Mouse (Mus musculus): Measurements from ENCODE around the gene Nthl1.

Nthl1 gene

DNA sequence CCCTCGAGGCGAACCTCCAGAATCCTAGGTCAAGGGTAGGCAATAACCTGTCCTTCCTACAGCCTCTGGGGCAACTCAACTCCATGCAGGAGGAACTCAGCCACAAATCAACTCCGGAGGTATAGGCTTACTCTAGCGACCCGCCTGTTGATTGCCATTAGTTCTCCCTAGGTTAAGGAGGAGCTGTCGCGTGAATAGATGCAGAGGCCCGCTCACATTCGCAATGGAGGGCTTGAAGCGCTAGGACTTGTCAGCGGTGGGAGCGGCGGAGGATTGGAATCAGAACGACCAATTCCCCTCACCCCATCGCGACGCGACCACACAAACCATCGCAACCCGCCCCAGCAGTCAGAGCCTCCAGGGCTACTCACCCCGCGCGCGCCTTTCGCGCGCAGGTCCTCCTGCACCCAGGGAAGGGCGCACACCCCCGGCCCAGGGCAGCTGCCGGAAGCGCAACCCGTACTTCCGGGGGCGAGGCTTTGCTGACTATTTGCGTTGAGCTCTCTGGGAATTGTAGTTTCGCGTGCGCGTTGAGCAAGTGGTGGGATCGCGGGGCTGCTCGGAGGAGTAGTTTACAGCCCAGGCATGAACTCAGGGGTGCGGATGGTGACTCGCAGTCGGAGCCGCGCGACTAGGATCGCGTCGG lies at the start of gene Nthl1, which contains the start of gene Tsc2:
Gene Nthl1, plus strand, starts transcription at position 514 of the 646 bp plus-strand sequence.
Gene Tsc2, minus strand, starts transcription at position 464 of the 646 bp plus-strand sequence.
- DNase-seq (ENCODE audit: low read depth, low spot score) = peak; percentile 59

DNA sequence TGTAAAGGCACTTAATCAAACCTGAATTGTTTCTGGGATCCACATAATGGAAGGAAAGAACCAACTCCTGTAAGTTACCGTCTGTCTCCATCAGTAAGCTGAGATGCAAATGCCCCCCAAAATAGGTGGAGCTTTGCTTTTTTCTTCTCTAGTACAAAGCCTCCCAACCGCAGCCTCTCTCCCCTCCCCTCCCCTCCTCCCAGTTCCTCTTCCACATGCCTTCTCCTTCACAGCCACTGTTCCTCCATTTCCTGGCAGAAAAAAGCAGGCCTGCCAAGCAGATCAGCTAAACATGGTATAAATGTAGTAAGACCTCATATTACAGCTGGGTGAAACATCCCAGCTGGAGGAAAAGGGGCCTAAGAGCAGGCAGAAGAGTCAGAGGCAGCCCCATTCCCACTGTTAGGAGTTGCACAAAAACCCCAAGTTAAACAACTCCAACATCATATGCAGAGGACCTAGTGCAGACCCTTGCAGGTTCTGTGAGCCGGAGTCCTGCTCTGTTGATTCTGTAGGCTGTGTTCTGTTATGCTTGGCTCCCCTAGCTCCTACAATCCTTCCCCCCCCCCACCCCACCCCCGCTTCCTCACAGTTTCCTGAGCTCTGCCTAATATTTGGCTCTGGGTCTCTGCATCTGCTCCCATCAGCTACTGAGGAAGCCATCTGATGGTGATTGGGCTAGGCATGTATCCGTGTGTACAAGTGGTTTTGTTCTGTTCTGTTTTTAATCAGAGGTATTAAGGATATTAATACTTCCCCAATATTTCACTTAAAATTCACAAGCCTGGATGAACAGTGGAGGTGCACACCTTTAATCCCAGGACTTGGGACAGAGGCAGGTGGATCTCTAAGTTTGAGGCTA lies 48.6 kb upstream of the Nthl1 start:
- no peak for DNase-seq (ENCODE audit: low read depth, low spot score)

GRCm38 (mm10) chr17:24584520-24584919 lies 48.0 kb upstream of the Nthl1 start:
- no peak for DNase-seq (ENCODE audit: low read depth, low spot score)

- no peak for DNase-seq (ENCODE audit: low read depth, low spot score)
Measured at GRCm38 (mm10) chr17:24586532-24586931, 45.9 kb upstream of the Nthl1 start.

- no peak for DNase-seq (ENCODE audit: low read depth, low spot score)
Measured at GRCm38 (mm10) chr17:24590943-24591342, 41.5 kb upstream of the Nthl1 start.

- no peak for DNase-seq (ENCODE audit: low read depth, low spot score)
Measured at GRCm38 (mm10) chr17:24591695-24592094, 40.8 kb upstream of the Nthl1 start.

DNA sequence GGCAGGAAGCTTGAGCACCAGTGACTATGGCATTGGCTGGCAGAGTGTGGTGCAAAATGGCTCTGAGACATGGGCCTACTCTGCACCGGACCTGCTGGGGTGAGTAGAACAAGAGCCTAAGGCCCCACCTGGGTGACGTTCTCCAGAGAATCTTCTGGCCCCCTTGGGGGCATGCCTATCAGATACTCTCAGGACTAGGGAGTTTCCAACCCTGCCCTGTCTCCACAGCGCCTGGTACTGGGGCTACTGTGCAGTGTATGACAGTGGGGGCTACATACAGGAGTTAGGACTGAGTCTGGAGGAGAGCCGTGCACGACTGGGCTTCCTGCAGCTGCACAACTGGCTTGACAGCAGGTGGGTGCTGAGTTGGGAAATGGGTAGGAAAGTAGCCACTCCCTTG lies 39.2 kb upstream of the Nthl1 start:
- no peak for DNase-seq (ENCODE audit: low read depth, low spot score)

GRCm38 (mm10) chr17:24593992-24594890 lies 38.2 kb upstream of the Nthl1 start:
- DNase-seq (ENCODE audit: low read depth, low spot score) = no peak

DNA sequence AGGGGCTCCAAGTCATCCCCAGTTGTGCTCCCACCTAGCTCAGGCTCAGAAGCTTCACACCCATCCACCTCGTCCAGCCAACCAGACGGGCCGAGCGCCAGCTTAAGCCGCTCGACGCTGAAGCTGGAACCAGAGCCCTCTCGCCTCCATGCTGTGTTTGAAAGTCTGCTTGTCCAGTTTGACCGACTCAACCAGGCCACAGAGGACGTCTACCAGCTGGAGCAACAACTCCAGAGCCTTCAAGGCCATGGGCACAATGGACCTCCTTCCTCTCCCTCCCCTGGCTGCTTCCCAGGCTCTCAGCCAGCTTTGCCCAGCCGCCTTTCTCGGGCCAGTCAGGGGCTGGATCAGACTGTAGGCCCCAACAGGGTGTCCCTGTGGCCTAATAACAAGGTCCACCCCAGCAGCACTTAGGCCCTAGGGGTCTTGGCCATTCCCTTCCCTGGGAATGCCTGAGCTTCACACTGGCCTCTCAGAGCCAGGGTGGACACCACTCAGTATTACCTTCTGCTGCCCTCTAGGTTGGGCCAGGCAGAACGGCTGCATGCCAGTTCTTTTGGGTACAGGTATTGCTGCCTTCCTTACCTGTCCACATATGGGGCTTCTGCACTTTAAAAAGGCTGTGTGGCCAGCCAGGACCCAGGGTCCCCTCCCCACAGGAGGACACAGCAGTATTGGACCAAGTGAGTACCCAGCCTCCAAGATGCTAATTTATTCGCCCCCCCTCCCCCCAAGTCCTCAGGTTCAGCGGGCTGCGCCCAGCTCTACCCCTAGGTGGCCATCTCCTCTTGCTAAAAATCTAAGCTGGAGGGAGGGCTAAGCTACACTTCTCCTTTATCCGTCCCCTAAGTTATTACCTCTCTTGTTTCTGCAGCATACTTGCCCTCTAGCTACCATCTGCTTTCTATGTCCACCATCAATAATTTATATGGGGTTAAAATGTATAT lies 37.1 kb upstream of the Nthl1 start:
- no peak for DNase-seq (ENCODE audit: low read depth, low spot score)

DNA sequence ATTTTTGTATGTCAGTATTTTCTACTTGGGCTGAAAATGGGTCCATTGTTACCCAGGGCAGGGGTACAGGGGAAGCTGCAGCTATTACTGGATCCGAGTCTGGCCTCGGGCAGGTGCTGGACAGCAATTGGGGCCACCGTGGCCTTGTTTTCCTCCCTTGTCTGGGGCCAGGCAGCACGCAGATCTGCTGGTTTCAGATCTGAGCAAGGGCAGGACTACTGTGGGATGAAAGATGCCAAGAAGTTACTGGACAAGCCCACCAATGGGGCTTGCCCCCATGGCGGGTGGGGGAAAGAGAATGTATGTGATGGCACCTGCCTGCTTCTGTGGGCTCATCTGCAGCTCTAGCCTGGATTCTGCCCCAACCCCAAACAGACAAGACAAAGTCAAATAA lies 36.4 kb upstream of the Nthl1 start:
- DNase-seq (ENCODE audit: low read depth, low spot score) = no peak

DNA sequence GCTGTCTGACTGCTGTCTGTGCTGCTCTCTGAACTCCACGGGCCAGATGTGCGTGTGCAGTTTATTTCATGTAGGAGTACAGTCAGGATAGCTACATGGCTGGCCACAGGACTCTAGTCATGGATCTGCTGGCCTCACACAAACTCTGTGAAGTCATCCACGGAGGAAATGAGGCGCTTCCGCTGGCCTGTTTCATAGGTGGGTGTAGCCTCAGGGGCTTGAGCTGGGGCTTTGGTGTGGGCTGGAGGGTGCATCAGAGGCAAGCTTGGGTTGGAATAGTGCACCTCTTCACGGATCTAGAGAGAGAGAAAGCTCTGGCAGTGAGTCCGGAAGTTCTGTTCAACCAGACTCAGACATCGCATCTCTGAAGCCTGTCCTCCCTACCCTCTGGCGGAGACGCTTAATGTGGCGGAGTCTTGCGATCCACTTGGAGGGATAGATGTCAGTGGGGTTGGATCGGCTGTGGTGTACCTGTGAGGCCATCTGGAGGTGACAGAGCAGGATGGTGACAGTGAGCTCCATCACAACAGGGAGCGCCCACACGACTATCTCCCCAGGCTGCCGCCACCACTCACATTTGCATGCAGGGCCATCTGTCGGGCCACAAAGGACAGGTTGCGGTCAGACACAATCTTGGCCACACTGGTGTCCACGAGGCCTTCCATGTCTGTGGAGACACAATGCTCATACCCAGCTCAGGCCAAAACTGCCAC lies 35.9 kb upstream of the Nthl1 start:
- DNase-seq (ENCODE audit: low read depth, low spot score) = no peak

GRCm38 (mm10) chr17:24597989-24598388 lies 34.5 kb upstream of the Nthl1 start:
- no peak for DNase-seq (ENCODE audit: low read depth, low spot score)

DNA sequence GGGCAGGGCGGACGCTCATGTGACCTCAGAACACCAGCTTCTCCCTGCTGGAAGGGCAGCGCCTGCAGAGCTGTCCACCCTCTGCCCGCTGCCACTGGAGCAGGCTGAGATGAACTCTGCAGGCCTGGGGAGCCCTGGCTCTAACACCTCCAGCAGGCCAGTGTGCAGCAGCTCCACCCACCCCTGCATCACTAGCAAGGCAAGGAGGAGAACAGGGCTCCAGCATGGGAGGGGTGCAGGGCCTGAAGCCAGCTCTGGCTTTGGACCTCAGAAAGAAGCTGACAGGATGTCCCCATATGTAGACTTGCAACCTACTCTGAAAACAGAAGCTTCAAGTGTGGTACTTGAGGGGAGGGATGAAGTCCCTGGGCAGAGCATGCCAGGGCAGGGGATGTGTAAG lies 32.0 kb upstream of the Nthl1 start:
- no peak for DNase-seq (ENCODE audit: low read depth, low spot score)

GRCm38 (mm10) chr17:24603961-24604360 lies 28.5 kb upstream of the Nthl1 start:
- DNase-seq (ENCODE audit: low read depth, low spot score) = no peak

DNA sequence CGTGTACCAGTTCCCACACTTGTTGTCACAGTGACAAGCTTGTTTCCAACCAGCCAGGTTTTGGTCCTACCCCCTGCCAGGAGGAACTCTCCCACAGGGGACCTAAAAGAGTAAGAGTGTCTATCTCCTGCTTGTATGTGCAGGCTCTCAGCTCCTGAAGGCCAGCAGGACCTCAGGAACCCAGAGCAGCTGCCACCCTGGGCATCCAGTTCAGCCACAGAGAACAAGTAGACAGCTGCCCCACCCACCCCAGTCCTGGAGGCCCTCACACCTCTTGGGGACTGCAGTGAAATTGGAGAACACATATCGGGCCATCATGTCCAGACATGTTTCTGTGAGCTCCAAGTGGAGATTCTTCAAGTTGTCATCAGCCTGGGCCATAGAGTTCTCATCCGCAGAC lies 27.9 kb upstream of the Nthl1 start:
- no peak for DNase-seq (ENCODE audit: low read depth, low spot score)

GRCm38 (mm10) chr17:24608370-24608769 lies 24.1 kb upstream of the Nthl1 start:
- no peak for DNase-seq (ENCODE audit: low read depth, low spot score)

GRCm38 (mm10) chr17:24608874-24609273 lies 23.6 kb upstream of the Nthl1 start:
- no peak for DNase-seq (ENCODE audit: low read depth, low spot score)

- no peak for DNase-seq (ENCODE audit: low read depth, low spot score)
Measured at GRCm38 (mm10) chr17:24610711-24611110, 21.8 kb upstream of the Nthl1 start.

DNA sequence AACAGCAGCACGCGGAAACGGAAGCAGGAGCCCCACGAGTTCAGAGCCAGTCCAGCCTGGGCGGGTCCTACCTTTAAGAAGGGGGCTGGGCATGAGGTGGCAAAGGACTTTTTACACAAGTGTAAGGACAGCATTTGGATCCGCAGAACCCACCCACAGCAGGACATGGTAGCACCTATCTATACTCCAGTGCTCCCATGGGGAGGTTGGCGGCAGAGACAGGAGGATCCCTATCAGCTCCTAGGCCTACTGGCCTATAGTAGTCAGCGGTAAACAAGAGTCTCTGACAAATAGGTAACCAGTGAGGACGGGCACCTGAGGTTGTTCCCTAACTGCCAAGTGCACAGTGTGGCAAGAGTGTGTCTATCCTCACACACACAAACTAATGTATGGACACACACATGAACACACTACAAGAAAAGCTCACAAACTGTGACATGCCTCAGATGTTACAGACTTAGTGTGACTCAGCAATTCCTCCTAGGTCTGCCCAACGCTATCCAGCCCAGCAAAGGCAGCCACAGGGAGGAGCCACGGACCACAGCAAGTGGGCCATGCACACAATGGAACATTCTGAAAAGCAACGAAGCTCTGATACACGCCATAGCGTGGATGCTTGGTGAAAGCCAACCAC lies 14.8 kb upstream of the Nthl1 start:
- no peak for DNase-seq (ENCODE audit: low read depth, low spot score)

DNA sequence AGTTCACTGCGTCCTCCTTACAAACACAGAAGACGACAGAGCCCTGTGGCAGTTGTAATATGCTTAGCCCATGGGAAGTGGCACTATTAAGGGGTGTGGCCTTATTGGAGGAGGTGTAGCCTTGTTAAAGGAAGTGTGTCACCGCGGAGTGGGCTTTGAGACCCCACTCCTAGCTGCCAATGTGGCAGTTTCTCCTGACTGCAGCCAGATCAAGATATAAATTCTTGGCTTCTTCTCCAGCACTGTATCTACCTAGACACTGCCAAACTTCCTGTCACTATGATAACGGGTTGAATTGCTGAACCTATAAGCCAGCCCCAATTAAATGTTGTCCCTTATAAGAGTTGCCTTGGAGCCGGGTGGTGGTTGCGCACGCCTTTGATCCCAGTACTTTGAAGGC lies 7.0 kb upstream of the Nthl1 start:
- DNase-seq (ENCODE audit: low read depth, low spot score) = no peak

Data from retina, adult 2 months (tissue).